Mouse (Mus musculus) kidney, postnatal 36 days (tissue): ENCODE measurements at regions not wholly inside any gene's neighbourhood (a gene's known extent, or its start where the extent isn't known, plus 50 kb on each side); places are given as distances from the start of the nearest gene placed in this dataset.

Source experiments
- DNase-seq, 2 experiments: peaks; one replicate each; pipeline ENCODE4 v3.0.0; 2021 to 2022; ENCODE audit warnings: mixed read lengths in 2 of 2

GRCm38 (mm10) chr14:104827404-104827803, 305.0 kb upstream of the Rnf219 start:
- DNase-seq = no peak

GRCm38 (mm10) chr14:104824926-104825325, 302.5 kb upstream of the Rnf219 start:
- peak in 1 of 2 experiments; percentile 2 for DNase-seq

- DNase-seq = no peak
Measured at GRCm38 (mm10) chr14:104824224-104824623, 301.8 kb upstream of the Rnf219 start.

- DNase-seq = no peak
Measured at GRCm38 (mm10) chr14:104821903-104822573, 299.6 kb upstream of the Rnf219 start.

- no peak for DNase-seq
Measured at GRCm38 (mm10) chr14:104819106-104819505, 296.7 kb upstream of the Rnf219 start.

GRCm38 (mm10) chr14:104813977-104814584, 291.6 kb upstream of the Rnf219 start:
- DNase-seq = peak; percentile 54 to 88

- DNase-seq = no peak
Measured at GRCm38 (mm10) chr14:104812006-104812405, 289.6 kb upstream of the Rnf219 start.

GRCm38 (mm10) chr14:104805332-104805731, 282.9 kb upstream of the Rnf219 start:
- DNase-seq = no peak

GRCm38 (mm10) chr14:104796348-104796965, 274.0 kb upstream of the Rnf219 start:
- DNase-seq = no peak

- DNase-seq = no peak
Measured at GRCm38 (mm10) chr14:104789346-104789745, 266.9 kb upstream of the Rnf219 start.

GRCm38 (mm10) chr14:104785066-104785465, 262.6 kb upstream of the Rnf219 start:
- no peak for DNase-seq

- no peak for DNase-seq
Measured at GRCm38 (mm10) chr14:104769938-104770337, 247.5 kb upstream of the Rnf219 start.

GRCm38 (mm10) chr14:104734213-104734612, 211.8 kb upstream of the Rnf219 start:
- DNase-seq = no peak

GRCm38 (mm10) chr14:104732036-104732435, 209.6 kb upstream of the Rnf219 start:
- no peak for DNase-seq

GRCm38 (mm10) chr14:104731319-104731995, 209.0 kb upstream of the Rnf219 start:
- no peak for DNase-seq

GRCm38 (mm10) chr14:104715651-104716050, 193.2 kb upstream of the Rnf219 start:
- peak; percentile 25 to 44 for DNase-seq

- DNase-seq = no peak
Measured at GRCm38 (mm10) chr14:104702283-104702893, 179.9 kb upstream of the Rnf219 start.

- DNase-seq = no peak
Measured at GRCm38 (mm10) chr14:104698962-104699361, 176.5 kb upstream of the Rnf219 start.

GRCm38 (mm10) chr14:104695101-104695500, 172.7 kb upstream of the Rnf219 start:
- DNase-seq = no peak

GRCm38 (mm10) chr14:104694174-104694803, 171.8 kb upstream of the Rnf219 start:
- DNase-seq = no peak

GRCm38 (mm10) chr14:104692616-104693015, 170.2 kb upstream of the Rnf219 start:
- no peak for DNase-seq

GRCm38 (mm10) chr14:104688440-104688839, 166.0 kb upstream of the Rnf219 start:
- DNase-seq = no peak

GRCm38 (mm10) chr14:104676810-104677209, 154.4 kb upstream of the Rnf219 start:
- DNase-seq = no peak
